Mouse (Mus musculus): ENCODE results near the gene Ampd1.
"Not testable (repeated sequence)": the region's sequence is repeated elsewhere in the genome, so short reads cannot be mapped to it uniquely, and the experiment has no call there.

The Ampd1 gene

DNA sequence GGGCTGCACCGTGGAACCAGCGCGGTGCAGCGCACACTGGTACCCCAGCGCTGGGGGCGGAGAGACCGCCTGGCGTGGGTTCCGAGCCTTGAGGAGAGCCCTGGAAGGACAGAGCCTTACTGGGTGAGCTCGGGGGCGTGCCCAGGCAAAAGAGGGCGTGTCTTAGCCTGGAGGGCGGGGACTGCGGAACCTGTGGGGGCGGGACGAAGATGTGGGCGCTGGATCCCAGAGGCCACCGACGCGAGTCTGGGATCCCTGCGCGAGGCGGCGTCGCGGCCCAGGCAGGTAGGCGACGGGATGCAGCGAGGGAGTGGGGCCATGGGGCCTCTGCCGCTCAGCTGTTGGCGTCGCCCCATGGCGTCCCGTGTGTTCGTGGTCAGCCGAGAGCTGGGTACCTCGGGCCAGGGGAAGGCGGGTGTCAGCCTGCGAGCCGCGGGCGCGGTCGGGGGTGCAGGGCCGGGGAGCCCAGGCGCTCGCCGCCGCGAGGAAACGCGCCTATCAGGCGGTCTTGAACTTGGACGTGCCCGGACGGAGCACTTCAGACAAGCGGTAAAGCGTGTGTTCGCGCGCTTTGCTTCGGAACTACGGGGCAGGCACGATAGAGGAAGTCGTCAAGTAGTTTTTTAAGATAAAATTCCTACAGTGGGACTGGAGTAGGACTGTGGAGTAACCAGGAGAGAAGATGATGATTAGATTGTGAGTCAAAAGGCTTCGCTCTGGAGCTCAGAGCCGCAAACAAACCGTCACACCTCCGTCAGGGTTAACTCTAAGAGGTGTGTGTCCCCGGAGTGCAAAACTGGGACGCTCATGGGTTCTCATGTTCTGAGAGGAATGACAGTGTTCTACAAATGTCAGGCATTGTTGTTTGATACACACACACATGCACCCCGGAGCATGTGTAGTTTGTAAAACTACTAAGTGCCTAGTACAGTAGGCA, 28.9 kb downstream of the Ampd1 start, which contains the start of gene Dennd2c:
TSS of gene Dennd2c (plus strand) at position 151 of the 937 bp plus-strand sequence.
- DNase-seq (ENCODE audit: low spot score): peak; percentile 39

DNA sequence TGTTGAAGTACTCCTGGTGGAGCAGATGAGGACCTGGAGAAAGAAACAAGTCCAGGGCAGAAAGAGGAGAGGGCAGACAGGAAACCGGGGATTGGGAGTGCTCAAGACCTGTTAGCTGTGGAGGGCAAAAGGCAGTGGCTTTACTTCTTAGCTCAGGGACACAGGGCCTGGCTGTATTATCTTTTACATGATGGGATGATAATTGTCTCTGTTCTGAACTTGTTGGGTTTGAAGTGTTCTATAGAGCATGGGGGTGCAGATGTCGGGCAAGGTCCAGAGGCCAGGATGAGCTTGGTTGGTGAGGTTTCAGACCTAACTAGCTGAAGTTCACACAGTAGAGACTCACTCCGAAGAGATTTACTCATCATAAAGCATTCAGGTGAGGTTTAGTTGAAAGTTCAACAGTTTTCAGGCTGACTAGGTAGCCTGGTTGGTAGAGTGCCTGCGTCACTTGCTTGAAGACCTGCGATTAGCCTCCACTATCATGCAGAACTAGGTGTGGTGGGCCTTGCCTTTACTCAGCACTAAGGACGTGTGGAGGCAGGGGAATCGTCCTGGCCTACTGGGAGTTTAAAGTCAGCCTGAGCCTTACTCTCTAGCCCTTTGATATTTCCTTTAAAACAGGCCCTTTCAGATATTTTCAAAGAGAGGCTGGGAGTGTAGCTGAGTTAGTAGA, 33.9 kb downstream of the Ampd1 start:
- no peak for DNase-seq (ENCODE audit: low spot score)

- no peak for DNase-seq (ENCODE audit: low spot score)
Measured at GRCm38 (mm10) chr3:103112216-103112615, 38.4 kb downstream of the Ampd1 start.

DNA sequence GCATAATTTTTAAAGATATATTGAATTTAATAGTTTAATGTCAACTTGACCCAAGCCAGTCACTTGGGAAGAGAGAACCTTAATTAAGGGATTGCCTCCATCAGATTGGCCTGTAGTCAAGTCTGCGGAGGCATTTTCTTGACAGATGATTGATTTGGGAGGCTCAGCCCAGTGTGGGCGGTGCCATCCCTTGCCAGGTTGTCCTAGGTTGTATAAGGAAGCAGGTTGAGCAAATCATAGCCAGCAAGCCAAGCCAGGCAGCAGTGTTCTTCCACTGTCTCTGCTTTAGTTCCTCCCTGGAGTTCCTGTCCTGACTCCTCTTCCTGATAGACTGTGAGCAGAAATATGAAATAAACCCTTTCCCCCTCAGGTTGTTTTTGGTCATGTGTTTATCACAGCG, 49.8 kb downstream of the Ampd1 start:
- no peak for DNase-seq (ENCODE audit: low spot score)

- no peak for DNase-seq (ENCODE audit: low spot score)
Measured at GRCm38 (mm10) chr3:103126138-103126537, 52.3 kb downstream of the Ampd1 start.

GRCm38 (mm10) chr3:103127177-103127576, 53.4 kb downstream of the Ampd1 start:
- no peak for DNase-seq (ENCODE audit: low spot score)

DNA sequence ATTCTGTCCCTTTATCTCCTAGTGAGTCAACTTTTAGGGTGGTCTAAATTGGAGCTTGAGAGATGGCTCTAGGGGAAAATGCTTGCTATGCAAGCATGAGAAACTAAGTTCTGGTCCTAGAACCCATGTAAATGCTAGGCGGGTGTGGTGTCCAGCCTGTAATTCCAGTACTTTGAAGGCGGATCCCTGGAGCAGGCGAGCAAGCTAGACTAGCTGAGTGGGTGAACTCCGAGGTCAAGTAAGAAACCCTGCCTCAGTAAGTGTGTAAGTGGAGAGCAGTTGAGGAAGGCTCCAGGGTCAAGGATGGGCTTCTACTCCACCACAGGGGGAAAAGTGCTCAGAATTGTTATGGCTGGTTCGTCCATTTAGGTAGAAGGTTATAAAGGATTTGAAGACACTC, 53.9 kb downstream of the Ampd1 start:
- DNase-seq (ENCODE audit: low spot score): no peak

GRCm38 (mm10) chr3:103128251-103128650, 54.4 kb downstream of the Ampd1 start:
- DNase-seq (ENCODE audit: low spot score): no peak

- no peak for DNase-seq (ENCODE audit: low spot score)
Measured at GRCm38 (mm10) chr3:103129367-103130159, 55.7 kb downstream of the Ampd1 start.

DNA sequence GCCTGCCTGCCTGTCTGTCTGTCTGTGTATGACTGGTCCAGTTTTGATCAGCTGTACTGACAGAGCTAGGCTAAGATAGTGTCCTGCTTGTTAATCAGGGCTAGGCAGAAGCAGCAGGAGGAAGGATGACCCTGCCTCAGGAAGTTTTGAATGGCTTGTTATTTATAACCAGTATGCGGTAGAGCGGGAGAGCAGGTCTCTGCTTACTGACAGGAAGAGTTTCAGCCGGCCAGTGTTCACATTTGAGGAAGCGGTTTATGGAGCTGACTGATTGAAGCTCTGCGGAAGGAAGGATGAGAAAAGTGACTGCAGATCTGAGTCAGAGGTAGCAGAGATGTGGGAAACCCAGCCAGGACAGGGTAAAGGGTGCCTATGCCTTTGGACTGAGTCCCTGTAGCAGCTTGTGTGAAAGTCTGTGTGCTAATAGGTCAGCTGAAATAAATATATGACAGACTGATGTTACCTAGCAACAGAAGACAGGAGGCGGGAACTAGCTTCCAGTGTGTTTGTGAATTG, 56.5 kb downstream of the Ampd1 start:
- peak; percentile 7 for DNase-seq (ENCODE audit: low spot score)

DNA sequence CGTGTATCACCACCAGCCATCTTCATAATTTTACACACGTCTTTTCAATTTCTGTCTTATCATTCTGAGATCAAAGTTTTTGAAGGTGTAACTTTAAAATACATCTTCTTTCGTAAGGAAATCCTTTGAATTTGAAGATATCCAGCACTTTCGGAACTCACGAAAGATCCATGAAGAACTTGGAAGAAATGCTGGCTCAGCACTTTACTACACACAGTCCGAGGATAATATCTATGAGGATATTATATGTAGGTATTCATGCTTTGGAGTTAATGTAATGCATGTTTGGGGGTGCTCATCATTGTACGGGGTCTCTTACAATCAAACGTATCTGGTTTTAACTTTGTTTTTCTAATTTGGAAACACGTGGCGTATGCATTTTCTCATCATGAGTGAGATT, 59.3 kb downstream of the Ampd1 start:
- DNase-seq (ENCODE audit: low spot score): no peak

DNA sequence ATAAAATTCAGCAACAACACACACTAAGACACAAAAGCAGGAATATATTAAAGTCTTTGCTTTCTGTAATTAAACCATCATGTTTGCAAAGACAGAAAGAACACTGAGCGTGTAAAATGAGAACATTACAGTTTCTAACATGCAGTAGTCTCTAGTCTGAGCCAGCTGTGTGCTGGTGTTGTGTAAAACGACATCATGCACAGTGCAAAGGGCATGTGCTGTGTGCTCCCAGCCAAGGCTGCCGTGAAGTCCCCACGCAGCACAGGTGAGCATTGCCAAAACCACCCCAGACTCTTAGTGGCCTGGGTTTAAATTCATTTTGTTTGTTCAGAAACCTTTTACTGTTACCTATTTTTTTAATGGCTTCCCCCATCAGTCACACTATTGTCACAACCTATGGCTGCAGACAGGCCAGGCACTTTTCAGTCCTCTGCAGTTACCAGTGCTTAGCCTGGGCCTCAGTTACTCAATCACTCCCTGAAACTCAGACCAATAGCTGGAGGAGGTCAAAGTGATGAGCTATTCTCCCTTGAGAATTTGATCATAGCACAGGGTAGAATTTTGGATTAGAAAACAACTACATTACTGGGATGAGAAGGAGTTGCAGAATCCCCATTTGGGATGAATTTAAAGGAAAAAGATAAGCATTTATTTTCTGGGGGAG, 62.7 kb downstream of the Ampd1 start:
- DNase-seq (ENCODE audit: low spot score): no peak

- DNase-seq (ENCODE audit: low spot score): no peak
Measured at GRCm38 (mm10) chr3:103139047-103139446, 65.2 kb downstream of the Ampd1 start.

- not testable (repeated sequence) for DNase-seq (ENCODE audit: low spot score)
Measured at GRCm38 (mm10) chr3:103140095-103140838, 66.5 kb downstream of the Ampd1 start.

- DNase-seq (ENCODE audit: low spot score): no peak
Measured at GRCm38 (mm10) chr3:103141287-103141686, 67.5 kb downstream of the Ampd1 start.

DNA sequence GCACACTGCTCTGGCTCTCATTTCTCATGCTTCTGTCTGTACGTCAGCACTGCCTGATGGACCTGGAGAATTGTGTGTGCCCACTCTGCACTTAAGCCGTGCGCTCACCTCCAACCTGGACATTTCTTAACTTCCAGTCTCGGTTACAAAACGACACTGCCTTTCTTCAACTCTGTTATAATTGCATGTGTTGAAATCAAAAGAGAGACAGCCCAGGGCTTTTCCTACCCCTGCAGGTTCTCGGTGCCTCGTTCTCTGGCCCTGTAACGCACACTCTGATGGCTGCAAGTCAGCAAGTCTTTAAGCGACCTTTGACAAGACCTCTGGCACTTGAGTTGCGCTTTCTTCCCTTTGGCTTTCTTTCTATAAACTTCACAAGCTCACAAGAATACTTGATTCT, 68.6 kb downstream of the Ampd1 start:
- no peak for DNase-seq (ENCODE audit: low spot score)

DNA sequence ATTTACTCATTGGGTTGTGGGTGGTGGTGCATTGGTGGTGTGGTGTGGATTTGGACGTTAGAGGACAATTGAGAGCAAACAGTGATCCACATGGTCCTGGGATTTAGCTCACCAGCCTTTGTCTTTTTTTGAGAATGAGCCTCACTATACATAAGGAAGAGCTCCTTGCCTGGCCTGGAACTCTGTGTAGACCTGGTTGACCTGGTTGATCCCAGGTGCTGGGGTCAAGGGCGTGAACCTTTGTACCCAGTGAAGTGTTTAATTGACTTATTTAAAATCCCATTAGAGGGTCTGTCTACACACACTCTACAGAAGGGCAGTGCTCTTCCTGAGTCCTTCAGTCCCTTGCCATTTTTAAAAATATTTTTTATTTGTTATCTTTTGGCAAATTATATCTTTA, 71.5 kb downstream of the Ampd1 start:
- DNase-seq (ENCODE audit: low spot score): no peak

DNA sequence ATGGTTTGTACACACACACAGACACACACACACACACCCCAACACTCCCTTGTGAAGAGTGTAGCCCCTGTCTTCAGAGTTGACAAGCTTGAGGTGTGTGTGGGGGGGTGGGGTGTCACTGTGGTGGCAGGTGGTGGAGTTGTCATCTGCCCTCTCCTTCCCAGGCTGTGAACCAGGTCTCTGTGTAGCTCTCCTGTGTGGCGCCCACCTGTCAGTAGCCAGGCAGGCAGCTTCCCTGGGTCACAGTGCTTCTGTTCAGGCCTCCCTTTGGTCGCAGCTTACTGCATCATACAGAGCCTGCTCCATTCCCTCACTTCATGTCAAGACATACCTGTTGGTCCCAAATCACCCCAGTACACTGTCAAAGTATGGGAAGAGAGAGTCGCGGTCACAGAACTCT, 72.0 kb downstream of the Ampd1 start:
- DNase-seq (ENCODE audit: low spot score): no peak

- no peak for DNase-seq (ENCODE audit: low spot score)
Measured at GRCm38 (mm10) chr3:103146330-103147166, 72.7 kb downstream of the Ampd1 start.

DNA sequence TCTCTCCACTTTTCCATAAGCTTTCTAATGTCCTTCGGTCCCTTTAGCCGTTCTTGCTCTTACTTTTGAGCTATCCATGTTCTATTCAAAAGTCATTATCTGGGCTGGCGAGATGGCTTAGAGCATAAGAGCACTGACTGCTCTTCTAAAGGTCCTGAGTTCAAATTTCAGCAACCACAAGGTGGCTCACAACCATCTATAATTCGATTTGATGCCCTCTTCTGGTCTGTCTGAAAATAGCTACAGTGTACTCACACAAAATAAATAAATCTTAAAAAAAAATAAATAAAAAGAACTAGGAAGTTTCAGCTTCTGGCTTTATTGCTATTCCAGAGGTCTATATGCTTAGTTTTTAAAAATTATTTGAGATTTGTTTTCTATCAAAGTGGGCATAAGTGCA, 74.0 kb downstream of the Ampd1 start:
- no peak for DNase-seq (ENCODE audit: low spot score)
